Mouse (Mus musculus) lung, embryonic 15.5 days (tissue): ENCODE data around the gene Adgb. TPM values are rescaled to one million over a fixed set of nuclear protein-coding genes. Genes with fewer than 3 reads are reported as not detected.

Experiments used
- ATAC-seq: fragments of 200-750 bp; cut with Nextera tagmentation; 2 replicates; pipeline ENCODE4 v1.8.0; 2017; ENCODE audit warnings: moderate number of reproducible peaks, borderline replicate concordance; ENCODE audit not compliant: low FRiP score, low TSS enrichment; ENCODE audit errors: extremely low read depth
- H3K27ac ChIP-seq: fragments of 300-500 bp; sonication (generic); 2 replicates; pipeline ENCODE4 v1.5.1; 2015; ENCODE audit warnings: moderate library complexity, mild to moderate bottlenecking, inconsistent platforms
- H3K27me3 ChIP-seq: fragments of 300-500 bp; sonication (generic); 2 replicates; pipeline ENCODE4 v1.6.1; 2015; ENCODE audit warnings: inconsistent platforms
- H3K36me3 ChIP-seq: fragments of 300-500 bp; sonication (generic); 2 replicates; pipeline ENCODE4 v1.6.1; 2015; ENCODE audit warnings: inconsistent platforms
- H3K4me1 ChIP-seq: fragments of 300-500 bp; sonication (generic); 2 replicates; pipeline ENCODE4 v1.6.1; 2015; ENCODE audit warnings: inconsistent platforms
- H3K4me2 ChIP-seq: fragments of 300-500 bp; sonication (generic); 2 replicates; pipeline ENCODE4 v1.6.1; 2015; ENCODE audit warnings: inconsistent platforms, mild to moderate bottlenecking, moderate library complexity
- H3K4me3 ChIP-seq: fragments of 300-500 bp; sonication (generic); 2 replicates; pipeline ENCODE4 v1.5.1; 2015; ENCODE audit warnings: mild to moderate bottlenecking, inconsistent platforms
- H3K9ac ChIP-seq: fragments of 300-500 bp; sonication (generic); 2 replicates; pipeline ENCODE4 v1.6.1; 2015; ENCODE audit warnings: inconsistent platforms
- H3K9me3 ChIP-seq: fragments of 300-500 bp; sonication (generic); 2 replicates; pipeline ENCODE4 v1.6.1; 2016; ENCODE audit warnings: inconsistent platforms
- WGBS: fragments of 180-500 bp; shearing (Covaris S2); methylation state at CpG from one replicate; pipeline ENCODE4 v1.1.7; 2015; 5-methylcytosine and 5-hydroxymethylcytosine counted together
- polyA plus RNA-seq: library from polyadenylated mRNA; unstranded; fragments of >200 nt; fragmentation: Nextera tagmentation; extraction: Ambion mirVana; gene quantifications from 2 replicates; pipeline ENCODE4 v1.2.1, GENCODE M21; 2015

The Adgb gene
- polyA plus RNA-seq, 1 experiment from 2014 or later = 0.47 TPM

DNA sequence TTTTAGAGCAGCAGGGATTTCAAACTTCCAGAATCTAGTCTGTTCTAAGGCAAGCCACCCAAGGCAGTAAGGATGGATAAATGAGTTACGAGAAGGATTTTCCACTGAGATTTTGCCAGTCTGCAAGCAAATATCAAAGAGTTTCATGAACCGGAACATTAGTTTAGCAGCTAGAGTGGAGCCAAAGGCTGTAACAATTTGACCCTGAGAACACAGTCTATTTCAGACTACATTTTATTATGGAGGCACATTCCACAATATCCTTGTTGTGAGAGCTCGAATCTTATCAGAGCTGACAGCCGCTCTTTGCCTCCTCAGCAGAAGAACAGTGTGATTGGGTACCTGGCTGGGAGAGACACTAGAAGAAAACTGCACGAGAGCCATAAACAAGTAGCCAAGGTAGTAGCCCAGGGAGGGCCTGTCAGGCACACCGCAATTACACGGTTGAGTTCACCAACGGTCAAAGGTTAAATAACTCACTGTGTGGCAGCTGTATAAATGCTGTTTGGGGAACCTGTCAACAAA lies 171.1 kb downstream of the Adgb start:
- Histone ChIP-seq H3K4me2 (no peak overlapping the region), H3K4me1 (no peaks in the 10 kb centered on the region), H3K27me3 (no peaks in the 10 kb centered on the region), H3K9me3 (no peaks in the 10 kb centered on the region), H3K36me3 (no peaks in the 10 kb centered on the region), H3K27ac (no peak overlapping the region), H3K9ac (no peak overlapping the region), H3K4me3 (no peak overlapping the region)
- WGBS = 50% methylated on average over 8 of the region's 8 CpGs
- ATAC-seq = no peak

DNA sequence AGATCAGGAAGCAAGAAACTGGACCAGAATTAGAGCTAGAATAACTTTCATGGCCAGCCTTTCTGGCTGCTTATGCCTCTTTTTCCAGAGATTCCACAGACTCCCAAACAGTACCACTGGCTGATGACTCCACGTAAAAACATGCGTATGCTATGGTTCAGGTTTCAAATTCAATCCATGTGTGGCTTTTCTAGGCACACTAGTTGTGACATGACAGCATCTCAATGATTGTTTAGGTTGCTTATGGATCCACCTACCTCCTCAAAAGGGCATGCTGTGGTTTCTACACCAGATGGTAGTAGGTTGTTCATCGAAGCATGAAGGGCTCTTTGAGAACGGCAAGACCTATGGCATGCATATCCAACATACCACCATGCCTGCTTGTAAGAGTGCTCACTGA lies 172.1 kb downstream of the Adgb start:
- 84% methylated on average over 4 of the region's 4 CpGs for WGBS
- H3K4me1 ChIP-seq = no peaks in the 10 kb centered on the region
- H3K4me3 ChIP-seq = no peak overlapping the region
- no peak overlapping the region for H3K27ac ChIP-seq
- no peaks in the 10 kb centered on the region for H3K27me3 ChIP-seq
- ATAC-seq = no peak
- H3K9me3 ChIP-seq = no peaks in the 10 kb centered on the region
- no peak overlapping the region for H3K4me2 ChIP-seq
- no peaks in the 10 kb centered on the region for H3K36me3 ChIP-seq
- H3K9ac ChIP-seq = no peak overlapping the region

DNA sequence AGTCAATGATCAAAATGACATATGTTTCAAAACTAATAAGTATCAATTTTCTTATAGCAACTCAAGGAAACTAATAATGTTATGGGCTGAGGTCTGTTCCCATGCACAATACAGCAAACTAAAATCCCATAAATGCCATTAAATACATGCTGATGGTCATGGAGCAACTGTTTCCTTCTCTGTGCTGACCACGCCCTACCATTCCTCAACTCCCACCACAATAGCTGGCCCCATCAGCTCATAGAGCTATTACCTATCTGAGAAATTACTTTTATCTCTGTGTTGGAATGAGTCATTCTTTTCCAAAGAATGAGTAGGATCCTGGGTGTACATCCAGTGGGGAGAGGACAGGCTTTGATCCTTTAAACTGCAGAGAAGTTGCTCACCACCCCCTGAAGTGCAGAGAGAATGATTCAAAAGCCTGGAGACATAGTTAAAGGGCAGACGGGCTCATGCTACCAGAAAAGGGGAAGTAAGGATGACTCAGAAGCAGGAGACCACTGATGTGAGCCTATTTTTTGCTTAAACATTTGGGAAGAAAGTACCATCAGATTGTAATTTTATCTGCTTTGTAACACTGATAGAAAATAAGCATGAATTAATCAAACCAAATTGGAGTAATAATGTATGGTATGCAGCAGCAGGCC lies 184.8 kb downstream of the Adgb start:
- 58% methylated on average over 2 of the region's 2 CpGs for WGBS
- ATAC-seq = no peak

More for the DNA sequence above, 184.8 kb downstream of the Adgb start:
- H3K9me3 ChIP-seq = no peaks in the 10 kb centered on the region
- H3K27me3 ChIP-seq = no peaks in the 10 kb centered on the region
- no peak overlapping the region for H3K4me2 ChIP-seq
- no peak overlapping the region for H3K4me3 ChIP-seq
- H3K36me3 ChIP-seq = no peaks in the 10 kb centered on the region
- no peak overlapping the region for H3K27ac ChIP-seq
- H3K9ac ChIP-seq = no peak overlapping the region
- no peaks in the 10 kb centered on the region for H3K4me1 ChIP-seq

Other genes starting within 250 kb of the Adgb start
- 22.4 and 22.7 TPM in 2 replicates for gene Rab32, start 85.9 kb upstream of the Adgb start, polyA plus RNA-seq
- gene Gm10944, start 209.0 kb upstream of the Adgb start, polyA plus RNA-seq = not detected in 2 replicates